Mouse (Mus musculus): ENCODE data around the gene Hjurp.
"Not testable (repeated sequence)": the region's sequence is repeated elsewhere in the genome, so short reads cannot be mapped to it uniquely, and the experiment has no call there.

The Hjurp gene

DNA sequence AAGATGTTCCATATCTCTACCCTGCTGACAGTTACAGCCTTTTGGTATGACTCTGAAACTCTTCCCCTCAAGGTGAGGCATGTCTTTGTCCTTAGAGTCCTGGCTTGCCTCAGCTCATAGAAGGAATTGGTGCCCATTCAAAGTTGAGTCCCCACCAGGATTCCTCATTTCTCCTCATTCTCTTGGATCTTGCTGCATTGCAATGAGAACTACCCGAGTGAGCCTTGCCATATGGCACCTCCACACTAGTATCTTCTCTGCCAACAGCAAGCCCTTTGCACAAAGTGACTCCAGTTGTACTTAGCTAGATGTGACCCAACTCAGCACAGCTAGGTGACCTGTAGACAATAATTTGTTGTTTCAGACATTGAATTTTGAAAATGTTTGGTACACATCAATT, 53.8 kb downstream of the Hjurp start:
- no peak for DNase-seq (ENCODE audit: inconsistent ontology term)

DNA sequence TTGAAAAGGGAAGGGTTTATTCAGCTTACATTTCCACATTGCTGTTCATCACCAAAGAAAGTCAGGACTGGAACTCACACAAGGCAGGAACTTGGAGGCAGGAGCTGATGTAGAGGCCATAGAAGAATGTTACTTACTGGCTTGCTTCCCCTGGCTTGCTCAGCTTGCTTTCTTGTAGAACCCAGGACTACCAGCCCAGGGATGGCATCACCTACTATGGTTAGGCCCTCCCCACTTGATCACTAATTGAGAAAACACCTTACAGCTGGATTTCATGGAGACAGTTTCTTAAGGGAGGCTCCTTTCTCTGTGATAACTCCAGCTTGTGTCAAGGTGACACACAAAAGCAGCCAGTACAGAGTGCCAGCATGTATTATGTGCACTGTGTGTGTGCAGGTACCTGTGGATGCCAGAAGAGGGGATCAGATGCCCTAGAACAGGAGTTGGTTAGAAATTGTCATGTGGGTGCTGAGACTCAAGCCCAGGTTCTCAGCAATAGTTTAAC, 54.4 kb downstream of the Hjurp start:
- not testable (repeated sequence) for DNase-seq (ENCODE audit: inconsistent ontology term)

DNA sequence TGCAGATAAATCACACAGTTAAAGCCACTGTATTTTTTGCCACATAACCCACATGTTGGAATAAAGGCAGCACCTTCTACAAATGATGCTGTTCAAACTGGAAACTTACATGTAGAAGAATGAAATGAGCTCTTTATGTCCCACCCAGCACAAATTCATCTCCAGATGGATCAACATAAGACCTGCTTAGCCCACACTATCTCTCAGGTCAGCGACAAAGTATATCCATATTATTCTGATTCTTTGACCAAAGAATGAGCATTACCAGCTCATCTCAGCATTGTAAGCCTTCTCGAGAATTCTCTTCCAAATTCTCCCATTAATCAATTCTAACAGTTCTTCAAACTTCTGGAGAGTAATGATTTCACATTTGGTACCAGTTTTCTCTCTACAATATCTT, 55.2 kb downstream of the Hjurp start:
- no peak for DNase-seq (ENCODE audit: inconsistent ontology term)

DNA sequence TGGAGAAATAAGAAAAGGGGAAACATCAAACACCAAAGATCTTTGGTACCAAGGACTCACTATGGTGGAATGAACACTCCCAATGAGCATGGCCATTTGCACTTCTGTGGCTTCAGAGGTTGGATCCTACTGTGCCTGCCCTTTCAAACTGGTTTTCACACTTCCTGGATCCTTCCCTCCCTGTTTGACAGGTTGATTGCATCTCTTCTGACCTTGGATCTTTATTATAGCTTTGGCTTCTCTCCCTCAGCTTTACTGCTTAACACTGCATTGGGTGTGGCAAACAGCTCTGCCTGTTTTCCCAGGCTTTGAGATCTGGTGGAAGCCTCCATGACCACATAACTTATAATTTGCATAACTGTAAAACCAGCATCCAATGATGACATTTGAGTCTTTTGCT, 57.1 kb downstream of the Hjurp start:
- DNase-seq (ENCODE audit: inconsistent ontology term): peak; percentile 13

DNA sequence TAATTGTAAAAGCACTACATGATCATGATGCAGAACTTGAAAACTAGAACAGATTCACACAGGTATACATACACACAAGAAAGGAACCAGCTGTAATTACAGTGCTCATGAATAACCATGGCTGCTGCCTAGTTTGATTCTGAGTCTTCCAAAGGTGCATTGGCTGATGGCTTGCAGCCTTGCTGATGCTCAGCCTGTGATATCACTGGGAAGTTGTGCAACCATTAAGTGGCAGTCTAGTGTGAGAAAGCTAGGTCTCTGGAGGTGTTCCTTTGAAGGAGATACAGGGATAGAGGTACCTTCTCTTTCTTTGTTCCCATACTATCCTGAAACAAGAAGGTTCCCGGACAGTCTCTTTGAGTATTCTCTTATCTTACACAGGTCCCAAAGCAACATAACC, 58.4 kb downstream of the Hjurp start:
- peak; percentile 19 for DNase-seq (ENCODE audit: inconsistent ontology term)

DNA sequence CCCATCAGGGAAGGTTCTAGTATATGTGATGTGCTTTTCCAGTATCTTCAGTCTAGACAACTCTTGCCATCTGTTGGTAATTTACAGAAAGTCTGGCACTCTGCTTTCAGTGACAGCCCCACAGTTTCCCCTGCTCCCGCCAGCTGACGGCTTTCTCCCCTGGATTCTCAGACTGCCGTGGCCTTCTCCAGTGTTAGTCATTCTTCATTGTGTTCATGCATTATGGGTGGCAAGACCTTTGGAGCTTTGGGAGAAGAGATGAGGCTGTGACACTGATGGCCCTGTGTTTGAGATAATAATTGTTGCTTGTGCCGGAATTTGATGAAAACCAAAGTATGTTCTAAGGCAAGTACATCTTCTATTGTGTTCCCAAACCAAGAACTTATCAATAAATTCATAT, 58.8 kb downstream of the Hjurp start:
- DNase-seq (ENCODE audit: inconsistent ontology term): no peak

DNA sequence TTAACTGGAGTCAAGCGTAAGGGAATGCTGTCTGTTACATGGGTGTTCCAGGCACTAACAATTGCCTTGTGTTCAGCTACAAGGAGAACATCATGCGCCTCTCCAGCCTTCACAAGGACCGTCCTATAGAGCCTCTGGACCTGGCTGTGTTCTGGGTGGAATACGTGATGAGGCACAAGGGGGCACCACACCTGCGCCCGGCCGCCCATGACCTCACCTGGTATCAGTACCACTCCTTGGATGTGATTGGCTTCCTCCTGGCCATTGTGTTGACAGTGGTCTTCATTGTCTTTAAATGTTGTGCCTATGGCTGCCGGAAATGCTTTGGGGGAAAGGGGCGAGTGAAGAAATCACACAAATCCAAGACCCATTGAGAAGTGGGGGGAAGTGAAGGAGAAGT, 59.4 kb downstream of the Hjurp start:
- DNase-seq (ENCODE audit: inconsistent ontology term): peak; percentile 9

DNA sequence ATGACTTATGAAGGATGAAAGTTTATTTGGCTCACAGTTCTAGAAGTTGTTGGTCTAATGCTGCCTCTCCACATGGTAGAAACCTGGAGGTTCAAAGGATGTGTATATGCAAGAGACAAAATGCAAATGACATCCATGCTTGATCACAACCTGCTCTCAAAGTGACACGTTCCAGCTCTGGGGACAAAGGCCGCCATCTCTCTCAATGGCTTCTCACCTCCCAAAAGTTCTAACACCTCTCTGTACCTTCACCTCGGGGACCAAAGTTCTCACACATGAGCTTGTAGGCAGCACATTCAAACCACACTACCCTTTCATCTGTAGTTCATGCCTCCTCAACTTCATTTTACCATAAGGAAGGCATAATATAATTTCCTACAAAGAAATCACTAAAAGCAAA, 59.9 kb downstream of the Hjurp start:
- DNase-seq (ENCODE audit: inconsistent ontology term): no peak

DNA sequence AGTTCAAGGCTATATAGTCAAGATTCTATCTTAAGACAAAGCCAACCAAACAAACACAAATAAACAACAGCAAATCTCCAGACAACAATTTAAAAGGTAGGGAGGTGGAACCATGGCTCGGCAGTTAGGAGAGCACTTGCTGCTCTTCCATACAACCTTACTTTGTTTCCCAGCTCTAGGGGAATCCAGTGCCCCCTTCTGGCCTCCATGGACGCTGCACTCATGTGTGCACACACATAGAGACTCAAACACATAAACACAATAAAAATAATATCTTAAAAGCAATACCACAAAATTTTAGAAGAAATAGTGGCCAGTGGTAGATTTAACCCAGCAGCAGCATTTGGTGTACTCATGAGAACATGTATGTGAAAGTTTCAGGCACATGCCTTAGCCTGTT, 60.3 kb downstream of the Hjurp start:
- DNase-seq (ENCODE audit: inconsistent ontology term): no peak

DNA sequence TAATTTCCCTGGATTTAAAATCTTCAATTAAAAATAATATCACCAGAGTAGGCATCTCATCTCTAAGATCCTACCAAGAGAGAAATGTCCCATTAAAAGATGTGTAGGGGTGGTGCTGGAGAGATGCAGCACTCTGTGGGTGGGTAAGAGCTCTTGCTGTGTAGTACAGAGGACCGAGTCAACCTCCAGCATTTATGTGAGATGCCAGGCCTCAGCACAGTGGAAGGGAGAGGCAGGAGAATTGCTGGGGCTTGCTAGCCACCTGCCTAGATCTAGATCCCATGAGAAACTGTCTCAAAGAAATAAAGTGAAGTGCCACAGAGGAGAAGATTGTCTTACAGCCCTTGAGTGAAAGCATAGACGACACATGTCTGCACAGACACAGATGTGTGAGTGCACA, 60.9 kb downstream of the Hjurp start:
- DNase-seq (ENCODE audit: inconsistent ontology term): peak; percentile 4

DNA sequence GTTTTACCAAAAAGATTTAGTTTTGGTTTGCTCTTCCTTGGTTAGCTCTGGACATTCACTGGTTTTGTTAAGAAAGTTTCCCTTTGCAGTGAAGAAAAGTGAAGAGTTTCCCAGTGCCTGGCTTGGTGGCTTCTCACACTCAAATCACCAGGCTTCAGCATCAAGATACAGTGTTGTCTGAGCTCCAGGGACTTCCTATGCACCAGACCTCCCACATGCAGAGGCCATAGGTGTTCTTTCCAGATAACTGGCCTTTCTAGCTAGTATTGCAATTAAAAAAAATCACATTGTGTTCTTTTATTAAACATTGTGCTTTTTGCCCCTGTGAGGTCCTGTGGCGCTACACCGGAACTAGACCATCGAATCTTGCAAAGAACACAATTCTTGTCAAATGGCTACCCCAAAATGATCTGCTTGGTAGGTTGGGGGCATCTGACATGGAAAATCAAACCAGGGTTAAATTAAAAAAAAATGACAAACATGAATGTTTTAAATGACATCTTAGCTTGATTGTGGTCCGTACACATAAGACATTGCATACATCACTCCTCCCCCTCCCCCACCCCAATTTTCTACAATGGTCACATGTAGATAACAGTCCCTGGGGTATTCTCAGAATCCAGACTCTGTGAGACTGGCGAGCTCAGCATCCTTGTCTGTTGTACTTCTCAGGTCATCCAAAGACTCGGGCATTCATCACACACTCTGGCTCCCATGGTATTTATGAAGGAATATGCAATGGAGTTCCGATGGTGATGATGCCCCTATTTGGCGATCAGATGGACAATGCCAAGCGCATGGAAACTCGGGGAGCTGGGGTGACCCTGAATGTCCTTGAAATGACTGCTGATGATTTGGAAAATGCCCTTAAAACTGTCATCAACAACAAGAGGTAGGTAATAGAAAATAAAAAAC, 61.7 kb downstream of the Hjurp start:
- DNase-seq (ENCODE audit: inconsistent ontology term): peak; percentile 9

DNA sequence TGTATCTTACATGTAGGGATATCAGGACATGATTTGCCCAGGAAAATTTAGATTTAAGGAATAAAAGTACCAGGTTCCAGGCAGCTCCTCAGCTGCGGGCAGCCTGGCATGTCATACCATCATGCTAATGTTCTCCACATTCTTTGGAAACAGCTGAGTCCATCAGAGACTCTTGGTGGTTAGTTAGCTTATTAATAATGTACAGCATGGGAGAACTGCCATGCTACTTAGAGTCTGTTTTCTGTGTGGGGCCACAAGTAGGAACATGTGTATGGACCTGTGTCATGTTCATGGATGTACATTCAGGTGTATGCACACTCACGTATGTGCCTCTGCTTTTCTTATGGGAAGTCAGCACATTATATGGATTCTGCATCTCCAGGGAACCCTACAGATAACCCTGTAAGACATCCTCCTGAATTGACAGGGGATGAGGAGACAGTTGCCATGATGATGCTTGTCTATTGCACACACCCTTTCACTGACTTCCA, 62.9 kb downstream of the Hjurp start:
- DNase-seq (ENCODE audit: inconsistent ontology term): peak; percentile 13

DNA sequence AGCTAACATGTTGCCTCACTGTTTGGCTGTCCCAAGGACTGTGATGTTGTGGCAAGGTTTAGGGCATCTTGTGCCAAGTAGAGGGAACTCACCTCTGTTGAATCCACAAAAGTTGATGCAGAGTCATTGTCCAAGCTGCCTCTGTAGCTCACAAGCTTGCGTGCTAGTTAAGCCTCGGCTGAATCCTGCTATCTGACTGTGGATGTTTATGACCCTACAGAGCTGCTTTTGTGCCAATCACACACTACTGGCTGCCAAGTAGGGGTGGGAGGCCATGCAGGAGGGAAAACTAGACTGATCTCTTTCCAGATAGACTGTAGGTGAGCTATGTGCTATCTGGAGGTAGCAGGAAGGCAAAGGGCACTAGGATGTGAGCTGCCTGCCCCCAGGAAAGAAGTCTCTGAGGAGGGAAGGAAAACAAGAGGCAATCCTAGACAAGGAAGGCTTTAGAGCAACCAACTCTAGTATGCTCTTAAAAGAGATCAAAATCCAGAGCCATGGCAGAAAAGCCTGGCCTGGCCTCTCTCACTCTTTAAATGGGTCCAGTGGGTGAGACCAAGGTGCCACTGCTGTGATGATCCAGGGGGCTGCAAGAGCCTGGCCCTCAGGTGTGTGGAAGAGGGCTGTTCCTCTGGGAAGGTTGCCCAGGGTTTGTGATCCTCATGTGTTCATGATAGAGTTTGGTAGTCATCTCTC, 63.5 kb downstream of the Hjurp start:
- DNase-seq (ENCODE audit: inconsistent ontology term): peak; percentile 15

DNA sequence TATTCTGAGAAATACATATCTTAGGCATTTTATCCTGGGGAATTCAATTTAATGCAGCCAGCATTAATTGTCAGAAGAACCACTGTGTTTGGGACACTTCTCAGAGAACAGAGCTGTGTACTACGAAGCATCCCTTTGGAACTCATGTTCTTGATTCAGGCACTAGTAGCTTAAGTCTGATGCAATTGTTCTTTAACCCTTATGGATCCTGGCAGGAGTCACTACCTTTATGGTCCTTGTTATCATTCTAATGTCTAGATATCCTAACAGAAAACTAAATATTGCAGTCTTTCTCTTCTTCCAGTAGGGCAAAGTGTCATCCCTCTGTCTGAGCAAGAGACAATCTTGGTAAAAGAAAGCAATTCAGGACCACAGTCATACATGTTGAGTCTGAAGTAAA, 64.4 kb downstream of the Hjurp start:
- peak; percentile 12 for DNase-seq (ENCODE audit: inconsistent ontology term)
